Mouse (Mus musculus) C2C12 (cell line): ENCODE measurements around the gene Tom1l1.

Experiments used
- CTCF ChIP-seq: IDR thresholded peaks from one replicate; pipeline ENCODE4 v1.5.1; 2011; ENCODE audit not compliant: control insufficient read depth, insufficient read depth, insufficient read length
- FOSL1 ChIP-seq: IDR thresholded peaks from one replicate; pipeline ENCODE4 v1.8.0; 2011; ENCODE audit warnings: mild to moderate bottlenecking, low read length; ENCODE audit not compliant: poor library complexity, insufficient read depth, severe bottlenecking
- MAX ChIP-seq: IDR thresholded peaks from one replicate; pipeline ENCODE4 v1.6.1; 2011; ENCODE audit warnings: mild to moderate bottlenecking, control low read depth
- MYOG ChIP-seq: IDR thresholded peaks from one replicate; pipeline ENCODE4 v1.6.1; 2011; ENCODE audit not compliant: control insufficient read depth, insufficient read length; ENCODE audit errors: extremely low read depth

GRCm38 (mm10) chr11:90665161-90665560, 23.0 kb downstream of the Tom1l1 start:
- no peak for TF ChIP-seq CTCF
- no peak for TF ChIP-seq MYOG
- no peak for TF ChIP-seq MAX
- TF ChIP-seq FOSL1: no peak
